Mouse (Mus musculus) thymus, postnatal 36 days (tissue): Measurements from ENCODE around the gene Mrln.
"Not testable (repeated sequence)": the region's sequence is repeated elsewhere in the genome, so short reads cannot be mapped to it uniquely, and the experiment has no call there.

Experiments used
- DNase-seq, 2 experiments: peaks; one replicate each; pipeline ENCODE4 v3.0.0; 2022; ENCODE audit warnings: mixed read lengths in 2 of 2

Gene Mrln

DNA sequence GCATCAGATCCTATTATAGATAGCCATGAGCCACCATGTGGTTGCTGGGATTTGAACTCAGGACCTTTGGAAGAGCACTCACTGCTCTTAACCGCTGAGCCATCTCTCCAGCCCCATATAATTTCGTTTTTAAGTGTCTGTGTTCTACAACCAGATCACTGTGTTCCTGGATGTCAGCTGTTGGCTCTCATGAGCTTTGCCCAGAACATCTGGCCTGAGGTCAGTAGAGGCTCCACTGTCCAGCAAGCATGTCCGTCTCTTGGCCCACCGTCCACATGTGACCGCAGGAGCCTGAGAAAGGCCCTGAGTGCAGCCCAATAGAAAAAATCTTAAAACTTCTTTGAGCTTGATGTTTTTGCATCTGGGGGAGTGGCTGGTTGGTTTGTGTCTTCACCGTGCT lies 7.8 kb upstream of the Mrln start:
- DNase-seq: no peak

DNA sequence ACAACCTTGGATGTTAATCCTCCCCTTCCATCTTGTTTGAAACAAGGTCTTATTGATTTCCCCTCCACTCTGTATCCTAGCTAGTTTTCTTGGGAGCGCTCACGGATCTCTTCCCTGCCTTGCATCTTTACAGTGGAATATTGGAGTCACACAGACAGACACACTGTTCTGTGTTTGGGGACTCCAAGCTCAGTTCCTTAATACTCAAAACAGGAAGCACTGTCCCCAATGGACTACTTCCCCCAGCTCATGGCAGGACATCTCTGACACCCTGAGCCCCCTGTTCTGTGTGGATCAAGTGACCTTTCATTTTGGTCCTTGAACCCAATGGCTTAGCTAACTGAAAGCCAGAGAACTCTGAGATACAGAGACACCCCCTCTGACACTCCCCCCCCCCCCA lies 6.9 kb upstream of the Mrln start:
- DNase-seq: no peak

DNA sequence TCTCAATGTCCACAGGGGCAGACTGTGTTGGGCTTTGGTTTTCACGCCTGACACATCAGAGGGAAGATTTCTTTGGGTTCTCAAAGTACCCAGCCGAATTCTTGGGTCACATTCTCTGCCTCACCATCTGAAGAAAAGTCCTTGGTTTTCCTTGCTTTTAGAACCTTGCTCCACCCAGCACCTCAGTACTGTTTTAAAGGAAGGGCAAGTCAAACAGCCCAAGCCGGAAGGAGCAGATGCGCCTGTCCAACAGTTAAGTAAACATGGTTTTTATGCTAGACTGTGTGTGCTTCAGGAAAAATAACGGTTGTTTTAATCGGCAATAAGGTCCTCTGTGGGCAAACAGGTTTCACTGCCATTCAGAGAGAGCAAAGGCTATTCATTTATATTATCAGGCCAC lies 6.5 kb upstream of the Mrln start:
- DNase-seq: no peak

DNA sequence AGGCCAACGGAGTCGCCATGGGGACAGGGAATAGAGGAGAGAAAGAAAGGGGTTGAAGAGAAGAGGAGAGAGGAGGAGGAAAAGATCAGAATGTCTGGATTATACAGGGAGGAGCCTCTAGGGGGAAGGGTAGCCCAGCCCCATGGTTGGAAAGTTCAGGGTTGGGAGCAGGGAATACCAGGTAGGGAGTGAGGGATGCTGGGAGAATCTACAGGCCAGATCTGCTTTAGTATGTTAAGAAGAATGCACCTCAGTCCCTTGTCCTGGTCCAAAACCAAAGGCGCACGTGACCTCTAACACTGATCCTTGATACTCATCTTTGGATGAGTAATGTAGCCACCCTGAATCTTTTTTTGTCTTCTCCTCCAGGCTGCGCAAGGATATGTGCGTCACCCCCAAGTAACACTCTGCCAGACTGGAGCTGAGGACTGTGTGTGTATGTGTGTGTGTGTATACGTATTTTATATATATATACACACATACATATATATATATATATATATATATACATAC lies 5.5 kb upstream of the Mrln start:
- DNase-seq: no peak

DNA sequence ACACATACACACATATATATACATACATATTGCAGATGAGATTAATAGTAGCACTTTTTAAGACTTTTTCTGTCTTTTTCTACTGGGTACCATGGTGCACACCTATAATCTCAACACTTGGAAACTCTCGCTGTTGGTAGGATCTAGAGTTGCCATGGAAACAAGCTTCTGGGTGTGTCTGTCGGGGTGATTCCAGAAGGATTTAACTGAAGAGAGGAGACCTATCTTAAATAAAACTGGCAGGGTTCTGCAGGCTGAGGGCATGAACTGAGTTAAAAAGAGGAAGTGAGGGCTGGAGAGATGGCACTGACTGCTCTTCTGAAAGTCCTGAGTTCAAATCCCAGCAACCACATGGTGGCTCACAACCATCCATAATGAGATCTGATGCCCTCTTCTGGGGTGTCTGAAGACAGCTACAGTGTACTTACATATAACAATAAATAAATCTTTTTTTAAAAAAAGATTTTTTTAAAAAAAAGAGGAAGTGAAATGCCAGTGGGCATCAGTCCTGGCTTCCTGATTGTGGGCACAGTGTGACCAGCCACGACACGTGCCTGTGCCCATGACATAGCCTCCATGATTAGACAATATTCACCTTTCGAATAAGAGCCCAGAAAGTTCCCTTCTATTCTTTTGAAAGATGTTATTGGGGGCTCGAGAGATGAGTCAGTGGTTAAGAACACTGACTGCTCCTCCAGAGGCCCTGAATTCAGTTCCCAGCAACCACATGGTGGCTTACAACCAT lies 4.8 kb upstream of the Mrln start:
- DNase-seq: no peak

DNA sequence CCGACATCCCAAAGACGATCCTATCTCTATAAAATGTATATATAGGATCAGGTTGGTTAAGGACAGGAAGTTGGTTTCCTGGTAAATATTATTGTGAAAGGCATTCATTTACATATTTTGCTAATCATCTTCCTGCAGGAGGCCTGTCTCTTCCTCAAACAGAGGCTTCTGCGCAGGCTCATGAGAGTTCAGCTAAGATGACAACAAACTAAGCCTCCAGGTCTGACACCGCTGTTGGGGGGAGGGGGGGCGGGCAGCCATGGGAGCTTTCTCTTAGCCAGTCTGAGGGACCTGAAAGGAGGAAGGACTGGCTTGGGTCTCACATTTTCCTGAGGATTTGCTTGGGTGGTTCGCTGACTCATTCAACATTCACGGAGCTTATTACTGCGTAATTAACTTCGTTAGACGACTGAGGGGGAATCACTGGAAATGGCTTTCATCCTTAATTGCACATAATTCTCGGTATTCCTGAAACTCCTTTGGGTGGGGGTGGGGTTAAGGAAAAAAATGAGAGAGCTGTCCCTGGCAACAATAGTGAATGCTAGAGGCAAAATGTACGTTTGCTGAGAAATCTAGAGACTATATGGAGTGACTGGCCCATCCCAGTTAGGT lies 3.5 kb upstream of the Mrln start:
- DNase-seq: no peak

DNA sequence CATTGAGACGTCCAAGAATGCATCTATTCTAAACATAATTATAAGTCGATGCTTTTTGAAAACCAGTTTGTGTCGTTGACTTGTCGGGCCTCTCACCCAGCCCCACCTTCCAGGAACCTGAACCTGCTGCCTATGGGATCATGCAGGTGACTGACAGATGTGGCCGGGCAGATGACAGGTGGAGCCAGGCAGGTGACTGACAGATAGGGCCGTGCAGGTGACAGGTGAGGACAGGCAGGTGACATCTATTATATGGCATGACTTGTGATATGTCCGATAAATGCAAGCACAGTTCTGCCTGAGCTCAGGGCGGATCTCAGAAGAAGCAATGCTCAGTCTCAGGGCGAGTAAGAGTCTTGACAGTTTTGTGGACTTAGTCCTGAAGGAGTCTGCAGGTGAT lies 6.8 kb downstream of the Mrln start:
- DNase-seq: no peak

DNA sequence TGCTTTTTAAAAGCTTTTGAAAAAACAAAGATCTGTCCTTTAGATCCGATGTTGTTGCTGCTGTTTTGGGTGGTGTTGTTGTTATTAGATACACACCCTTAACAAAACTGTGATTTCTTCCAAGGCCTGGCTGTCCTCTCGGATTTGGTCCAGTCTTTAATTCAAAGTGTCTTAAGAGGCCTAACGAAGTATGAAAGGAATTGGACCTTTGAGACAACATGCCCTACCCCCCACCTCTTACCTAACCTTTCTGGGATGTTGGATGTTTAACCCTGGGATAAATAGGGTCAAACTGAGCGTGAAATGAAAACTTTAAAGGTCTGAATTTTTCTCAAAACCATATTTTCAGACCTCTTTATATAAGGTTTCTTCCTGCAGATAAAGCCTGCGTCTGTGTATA lies 16.5 kb downstream of the Mrln start:
- DNase-seq: no peak

DNA sequence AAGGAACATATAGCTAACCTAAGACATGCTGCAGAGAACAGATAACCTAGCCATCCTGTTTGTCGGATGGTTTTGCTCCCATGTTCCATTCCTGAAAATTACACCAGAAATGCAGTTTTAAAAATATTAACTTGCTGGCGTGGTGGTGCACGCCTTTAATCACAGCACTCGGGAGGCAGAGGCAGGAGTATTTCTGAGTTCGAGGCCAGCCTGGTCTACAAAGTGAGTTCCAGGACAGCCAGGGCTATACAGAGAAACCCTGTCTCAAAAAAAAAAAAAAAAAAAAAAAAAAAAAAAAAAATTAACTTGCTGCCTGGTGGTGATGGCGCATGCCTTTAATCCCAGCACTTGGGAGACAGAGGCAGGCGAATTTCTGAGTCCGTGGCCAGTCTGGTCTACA lies 17.8 kb downstream of the Mrln start:
- DNase-seq: not testable (repeated sequence)

DNA sequence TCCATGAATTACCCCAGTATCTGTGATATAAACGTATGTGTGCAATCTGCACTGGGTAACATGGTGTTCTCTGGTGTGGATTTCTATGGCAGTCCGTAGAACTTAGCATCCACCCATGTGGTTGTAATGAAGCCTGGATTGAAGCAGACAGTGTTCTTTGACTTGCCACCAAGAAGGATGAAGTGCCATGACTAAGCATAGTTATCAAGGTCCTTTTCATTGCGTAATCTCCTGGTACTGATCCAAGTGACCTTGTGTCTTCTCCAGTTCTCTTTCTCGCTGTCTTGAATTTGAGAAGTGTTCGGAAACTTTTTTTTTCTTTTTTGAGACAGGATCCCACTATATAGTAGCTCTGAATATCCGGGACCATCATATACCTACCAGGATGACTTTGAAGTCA lies 20.1 kb downstream of the Mrln start:
- no peak for DNase-seq

DNA sequence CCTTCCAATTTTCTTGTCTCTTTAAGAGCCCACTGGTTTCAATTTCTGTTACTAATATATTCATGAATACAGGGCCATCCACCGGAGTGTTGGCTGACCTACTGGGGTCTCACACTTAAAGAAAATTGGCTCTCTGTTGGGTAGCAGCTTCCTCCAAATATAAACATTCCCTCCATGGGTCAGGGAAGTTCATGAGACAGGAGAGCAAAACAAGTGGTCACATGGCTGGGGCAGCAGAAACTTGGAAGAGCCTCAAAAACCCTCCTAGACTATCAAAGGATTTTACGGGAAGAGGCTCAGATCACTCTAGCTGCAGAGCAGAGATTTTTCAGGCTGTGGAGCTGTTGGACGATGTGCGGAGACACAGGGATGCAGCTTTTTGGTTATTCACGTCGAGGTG lies 21.3 kb downstream of the Mrln start:
- DNase-seq: no peak

DNA sequence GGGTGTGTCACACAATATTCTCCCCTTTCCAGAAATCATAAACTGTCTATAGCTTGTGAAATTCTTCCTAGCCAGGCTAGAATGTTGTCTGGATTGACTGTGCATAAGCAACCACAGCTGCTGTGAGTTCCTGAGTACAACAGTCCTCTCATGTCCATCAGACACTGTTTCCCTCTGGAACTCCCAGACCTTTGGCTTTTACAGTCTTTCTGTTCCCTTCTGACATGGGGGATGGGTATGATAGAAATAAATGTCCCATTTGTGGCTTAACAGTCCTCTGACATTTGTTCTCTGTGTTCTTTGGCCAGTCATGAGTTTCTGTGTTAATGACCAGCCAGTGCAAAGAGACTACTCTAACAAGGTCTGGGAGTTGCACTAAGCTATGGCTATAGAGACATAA lies 22.1 kb downstream of the Mrln start:
- DNase-seq: no peak

DNA sequence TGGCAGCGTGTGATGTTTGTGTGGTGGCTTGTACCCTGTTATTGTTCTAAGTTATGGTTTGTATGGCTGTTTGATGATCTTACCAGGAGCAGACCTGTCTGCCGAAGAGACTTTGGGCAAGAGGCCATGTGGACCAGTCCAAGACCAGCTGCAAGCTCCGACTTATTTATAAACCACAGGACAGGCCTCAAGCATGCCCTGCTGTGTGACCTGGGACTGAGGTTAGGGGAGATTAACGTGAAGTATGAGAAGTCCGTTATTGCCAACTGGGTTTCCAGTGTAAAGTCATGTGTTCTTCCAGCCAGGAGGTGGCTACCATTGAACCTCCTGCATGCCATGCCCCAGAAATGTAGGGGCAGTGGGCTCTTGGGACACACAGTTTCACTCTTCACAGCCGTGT lies 25.9 kb downstream of the Mrln start:
- no peak for DNase-seq

DNA sequence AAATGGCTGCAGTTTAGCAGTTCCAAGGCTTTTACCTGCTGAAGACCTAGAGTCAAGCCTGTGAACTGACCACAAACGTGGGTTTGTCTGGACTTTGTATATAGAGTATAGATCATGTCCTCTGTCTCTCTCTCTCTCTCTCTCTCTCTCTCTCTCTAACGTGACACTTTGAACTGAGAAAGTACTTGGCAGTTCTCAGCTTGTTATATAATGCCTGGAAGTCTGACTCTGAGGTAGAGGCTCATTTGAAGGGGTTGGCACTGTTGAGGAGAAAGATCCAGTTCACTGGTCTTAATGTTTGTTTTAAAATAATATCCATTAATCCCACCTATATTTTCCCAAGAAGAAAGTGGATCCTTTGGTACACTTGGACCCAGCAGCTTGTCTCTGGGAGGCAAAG lies 33.5 kb downstream of the Mrln start:
- DNase-seq: no peak

DNA sequence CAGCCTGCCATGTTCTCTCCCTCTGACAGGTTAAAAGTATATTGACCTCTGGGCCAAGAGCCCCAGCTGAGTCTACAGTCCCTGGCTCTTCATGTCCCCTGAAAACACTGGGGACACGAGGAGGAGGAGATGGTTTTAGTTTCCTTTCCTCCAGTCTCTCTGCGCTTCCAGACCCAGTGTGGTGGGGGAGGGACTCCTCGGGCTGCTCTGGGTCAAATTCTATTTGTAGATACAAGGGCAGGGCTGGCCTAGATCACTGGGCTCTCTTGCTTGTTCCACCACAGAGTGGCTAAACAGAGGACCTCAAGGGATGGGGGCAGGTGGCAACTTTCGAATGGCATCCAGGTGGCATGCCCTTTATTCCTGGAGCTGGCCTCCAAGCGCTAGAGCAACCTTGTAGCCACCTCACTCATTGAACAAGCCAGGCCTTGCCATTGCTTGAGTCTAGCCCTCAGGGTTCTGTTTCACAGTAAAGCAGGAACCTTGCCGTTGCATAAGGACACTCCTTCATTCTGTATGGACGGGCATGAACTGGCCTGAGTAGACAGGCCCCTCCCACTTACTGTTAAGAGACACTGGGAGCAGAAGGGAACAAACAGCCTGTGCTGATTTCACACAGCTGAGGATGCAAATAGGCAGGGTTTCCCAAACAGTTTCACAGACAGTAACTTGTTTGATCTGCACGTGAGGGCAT lies 38.4 kb downstream of the Mrln start:
- no peak for DNase-seq

DNA sequence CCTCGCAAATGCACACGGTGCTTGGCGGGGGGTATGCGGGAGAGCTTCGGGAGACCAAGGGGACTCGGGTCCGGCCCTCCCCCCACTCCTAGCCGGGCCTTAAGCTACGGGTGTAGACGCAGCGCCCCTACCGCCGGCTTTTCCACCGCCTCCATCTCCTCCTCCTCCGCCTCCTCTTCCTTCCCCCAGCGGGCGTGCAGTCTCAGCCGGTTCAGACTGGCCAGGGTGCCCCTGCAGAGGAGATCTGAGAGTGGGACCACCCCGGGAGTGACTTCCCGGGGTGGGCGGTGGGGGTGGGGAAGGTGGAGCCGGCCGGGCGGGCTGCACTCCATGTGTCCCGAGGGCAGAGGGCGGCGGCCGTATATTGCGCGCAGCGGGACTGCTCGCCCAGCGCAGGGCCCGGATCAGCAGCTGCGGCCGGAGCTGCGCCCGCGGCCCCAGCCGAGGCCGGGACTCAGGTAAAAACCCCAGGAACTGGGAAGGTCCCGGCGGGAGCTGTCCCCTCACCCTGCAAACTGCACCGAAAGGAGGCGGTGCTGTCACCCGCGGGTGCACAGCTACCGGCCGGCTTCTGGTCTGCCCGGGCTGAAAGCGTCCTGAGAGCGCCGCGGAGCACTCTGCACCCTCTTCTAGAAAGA lies 40.6 kb downstream of the Mrln start, which contains the start of gene Slc16a9:
Slc16a9 (plus strand) TSS at position 180 of the 638 bp plus-strand sequence.
- peak in 1 of 2 experiments; percentile 10 for DNase-seq

DNA sequence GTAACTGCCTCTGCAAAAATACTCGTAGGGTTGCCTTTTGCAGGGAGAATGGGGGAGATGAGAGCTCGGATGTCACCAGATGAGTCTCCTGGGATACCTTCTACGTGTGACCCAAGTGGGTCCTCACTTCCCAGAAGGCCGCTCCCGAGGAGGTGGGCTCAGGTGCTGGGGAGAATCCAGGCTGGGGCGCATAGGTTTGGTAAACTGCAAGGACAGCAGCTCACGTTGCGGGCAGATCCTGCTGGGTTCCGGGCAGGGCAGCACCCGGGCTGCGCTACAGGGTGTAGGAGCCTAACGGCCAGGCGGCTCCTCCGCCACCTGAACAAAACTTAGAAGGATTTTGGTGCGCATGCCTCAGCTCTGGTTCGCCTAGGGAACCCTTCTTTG lies 41.1 kb downstream of the Mrln start:
- no peak for DNase-seq

DNA sequence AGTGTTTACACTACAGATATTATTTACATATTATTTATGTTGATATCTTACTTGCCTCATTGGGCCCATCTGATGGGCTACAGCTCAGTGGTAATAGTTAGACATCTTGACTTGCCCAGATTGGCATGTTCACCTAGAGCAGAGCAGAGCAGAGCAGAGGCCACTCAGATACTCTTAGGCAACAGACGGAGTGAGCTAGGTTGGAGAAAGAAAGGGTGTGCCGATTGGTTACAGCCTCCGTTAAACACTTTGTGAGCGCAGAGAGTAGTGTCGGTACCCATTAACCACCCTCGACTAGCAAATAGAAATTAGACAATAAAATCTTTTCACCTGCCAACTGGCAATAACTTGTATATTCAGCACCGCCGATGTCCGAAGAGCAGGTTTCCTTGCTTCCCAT lies 41.6 kb downstream of the Mrln start:
- no peak for DNase-seq

DNA sequence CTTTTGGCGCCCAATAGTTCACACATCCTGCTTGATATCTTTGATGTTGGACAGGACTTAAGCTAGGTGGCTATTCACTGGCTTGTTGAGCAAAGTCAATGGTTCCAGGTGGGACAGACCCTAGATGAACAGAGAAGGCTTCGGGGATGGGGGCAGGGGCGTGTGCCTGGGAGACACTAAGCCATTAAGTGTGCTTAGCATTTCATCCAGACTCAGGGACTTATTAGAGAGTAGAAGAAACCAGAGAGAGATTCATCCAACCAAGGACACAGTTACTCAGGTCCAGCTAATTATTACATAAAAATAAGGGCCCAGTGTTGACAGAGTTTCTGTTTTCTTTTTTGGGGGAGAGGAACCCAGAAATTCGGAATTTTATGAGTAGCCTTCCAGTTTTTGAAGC lies 45.9 kb downstream of the Mrln start:
- no peak for DNase-seq

DNA sequence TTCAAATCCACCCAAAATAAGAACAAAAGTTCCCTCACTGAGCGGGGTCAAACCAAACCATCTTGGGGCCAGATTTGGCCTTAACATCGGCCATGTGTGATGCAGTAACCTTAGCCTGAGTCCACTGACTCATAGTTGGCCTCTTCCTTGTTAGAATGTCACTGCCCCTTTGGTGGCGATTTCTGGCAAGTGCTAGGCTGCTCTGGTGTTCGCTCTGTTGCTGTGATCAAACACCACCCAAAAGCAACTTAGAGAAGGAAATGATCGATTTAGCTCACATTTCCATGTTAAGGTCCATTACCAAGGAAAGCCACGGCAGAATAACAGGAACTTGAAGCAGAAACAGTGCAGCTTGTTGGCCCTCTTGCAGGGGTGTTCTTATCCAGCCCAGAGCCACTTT lies 46.3 kb downstream of the Mrln start:
- no peak for DNase-seq

DNA sequence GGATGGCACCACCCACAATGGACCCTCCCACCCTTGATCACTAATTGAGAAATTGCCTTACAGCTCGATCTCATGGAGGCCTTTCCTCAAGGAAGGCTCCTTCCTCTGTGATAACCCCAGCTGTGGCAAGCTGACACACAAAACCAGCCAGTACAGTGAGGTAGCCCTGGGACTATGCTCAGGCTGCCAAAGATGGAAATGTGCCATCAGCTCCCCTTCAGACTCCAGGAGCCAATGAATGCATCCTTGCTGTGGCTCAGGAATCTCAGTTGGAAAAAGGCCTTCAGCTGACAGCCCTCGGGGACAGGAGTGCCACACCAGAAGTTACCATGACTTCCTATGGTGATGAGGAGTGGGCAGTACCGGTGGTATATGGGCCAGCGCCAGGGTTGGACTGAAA lies 50.2 kb downstream of the Mrln start:
- no peak for DNase-seq

DNA sequence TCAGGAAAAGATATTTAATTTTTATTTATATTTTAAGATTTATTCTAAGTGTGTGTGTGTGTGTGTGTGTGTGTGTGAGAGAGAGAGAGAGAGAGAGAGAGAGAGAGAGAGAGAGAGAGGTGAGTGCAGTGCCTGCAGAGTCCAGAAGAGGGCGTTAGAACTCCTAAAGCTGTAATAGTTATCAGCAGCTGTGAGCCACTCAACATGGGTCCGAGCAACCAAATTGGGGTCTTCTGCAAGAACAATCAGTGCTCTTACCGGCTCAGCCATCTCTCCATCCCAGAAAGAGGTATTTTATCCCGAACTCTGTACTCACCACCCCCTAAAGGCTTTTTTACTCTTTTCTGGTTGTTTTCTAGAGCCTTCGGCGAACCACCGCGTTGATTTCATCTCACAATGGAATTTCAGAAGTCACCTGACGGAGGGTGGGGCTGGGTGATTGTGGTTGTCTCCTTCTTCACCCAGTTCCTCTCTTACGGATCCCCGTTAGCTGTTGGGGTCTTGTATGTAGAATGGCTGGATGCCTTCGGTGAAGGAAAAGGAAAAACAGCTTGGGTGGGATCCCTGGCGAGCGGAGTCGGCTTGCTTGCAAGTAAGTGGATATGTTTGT lies 51.2 kb downstream of the Mrln start:
- no peak for DNase-seq

DNA sequence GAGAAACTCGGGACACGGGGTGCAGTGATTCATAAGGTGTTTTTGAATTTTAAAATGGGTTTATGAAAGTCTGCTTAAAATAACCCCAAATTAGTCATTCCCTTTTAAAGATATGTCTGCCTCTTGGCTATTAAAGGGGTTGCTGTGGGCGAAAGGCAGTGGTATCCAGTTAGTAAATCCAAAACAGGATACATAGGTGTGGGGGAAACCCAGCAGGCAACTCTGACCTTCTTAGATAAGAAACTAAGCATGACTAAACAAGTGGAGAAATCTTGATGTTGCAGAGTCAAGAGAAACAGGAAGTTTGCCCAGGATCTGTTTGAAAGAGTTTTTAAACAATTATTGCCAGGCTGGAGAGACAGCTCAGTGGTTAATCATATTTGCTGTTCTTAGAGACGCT lies 52.6 kb downstream of the Mrln start:
- DNase-seq: no peak
